Mouse (Mus musculus): ENCODE measurements around the gene Lypla2. TPM values are rescaled to one million over a fixed set of nuclear protein-coding genes. Genes with fewer than 3 reads are reported as not detected.

Gene Lypla2
- 100 to 1,000 TPM; 102 to 110 TPM for total RNA-seq (2023)

DNA sequence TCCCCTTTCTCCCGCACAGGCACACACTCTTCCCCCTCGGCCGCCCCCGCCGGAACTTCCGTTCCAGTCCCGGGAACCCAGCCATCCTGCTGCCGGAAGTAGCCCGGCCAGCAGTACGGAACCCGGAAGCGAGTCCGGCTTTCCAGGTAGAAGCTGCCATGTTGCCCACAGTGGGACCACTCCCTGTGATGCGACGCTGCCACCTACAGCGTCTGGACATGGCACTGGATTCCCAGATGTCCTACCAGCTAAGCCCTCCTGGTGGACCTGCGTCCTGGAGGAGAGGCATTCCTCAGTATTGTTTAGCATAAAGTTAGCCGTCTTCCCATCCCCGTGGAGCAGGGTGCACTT lies at the start of gene Lypla2:
Gene Lypla2 (minus strand): TSS at position 71 of the 351 bp plus-strand sequence.

GRCm38 (mm10) chr4:136021549-136022047 lies 49.2 kb upstream of the Lypla2 start, which contains the start of gene Eloa:
Gene Eloa, minus strand, starts transcription at chr4:136021763.

GRCm38 (mm10) chr4:135986943-135987710 lies 14.7 kb upstream of the Lypla2 start, which contains the start of gene Pithd1:
Gene Pithd1, minus strand, starts transcription at chr4:135987264.

DNA sequence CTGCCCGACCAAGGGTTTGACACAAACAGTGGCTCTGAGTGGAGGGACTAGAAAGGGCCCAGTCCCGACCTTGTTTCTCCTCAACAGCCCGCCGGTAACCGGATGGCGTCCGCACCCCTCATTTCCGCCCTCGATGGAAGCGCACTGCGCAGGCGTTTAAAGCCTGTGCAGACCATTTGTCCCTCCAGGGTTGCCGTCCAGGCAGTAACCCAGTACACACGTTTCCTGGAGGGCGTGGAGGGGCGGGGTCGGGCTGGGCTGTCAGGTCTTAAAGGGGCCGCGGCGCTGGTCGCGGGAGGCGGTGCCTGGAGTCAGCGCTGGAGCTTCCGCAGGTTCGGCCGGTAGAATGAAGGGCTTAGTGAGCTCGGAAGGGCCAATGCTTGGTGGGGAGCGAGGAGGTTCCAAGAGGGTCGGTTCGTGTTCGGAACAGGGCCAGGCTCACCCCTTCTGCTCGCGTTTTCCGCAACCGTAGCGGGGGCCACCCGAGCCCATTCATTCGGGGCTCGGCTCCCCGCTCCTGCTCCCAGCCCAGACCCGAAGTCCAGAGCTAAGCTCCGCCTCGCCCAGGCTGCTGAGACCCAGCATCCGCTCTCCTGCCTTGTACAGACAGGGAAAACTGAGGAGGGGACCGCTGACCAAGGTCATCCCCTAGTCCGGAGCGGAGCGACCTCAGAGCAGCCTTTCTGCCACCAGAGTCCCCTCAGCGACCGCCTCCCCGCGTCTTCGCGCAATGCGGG lies 8.8 kb downstream of the Lypla2 start, which contains the start of gene Gale:
Gene Gale (plus strand): TSS at position 271 of the 737 bp plus-strand sequence.

DNA sequence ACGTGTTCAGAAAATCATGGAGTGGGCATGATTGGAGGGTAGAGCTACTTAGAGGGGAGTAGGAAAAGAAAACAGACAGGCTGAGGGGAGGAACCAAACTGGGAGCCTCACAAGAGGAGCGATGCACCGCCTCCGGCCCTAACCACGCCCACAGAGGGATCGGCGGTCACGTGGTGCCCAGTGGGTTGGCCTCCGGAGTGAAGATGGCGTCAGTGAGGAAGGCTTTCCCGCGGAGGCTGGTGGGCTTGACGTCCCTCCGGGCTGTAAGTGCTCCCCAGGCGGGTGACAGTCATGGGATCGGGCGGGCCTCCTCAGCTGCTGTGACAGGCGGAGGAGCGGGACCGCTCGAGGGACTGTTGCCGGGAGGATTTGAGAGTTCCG lies 26.2 kb downstream of the Lypla2 start, which contains the start of gene Hmgcl:
Gene Hmgcl (plus strand): TSS at position 171 of the 381 bp plus-strand sequence.

GRCm38 (mm10) chr4:135920304-135921241 lies 51.9 kb downstream of the Lypla2 start, which contains the start of gene Fuca1:
Gene Fuca1, plus strand, starts transcription at chr4:135920735.

Other genes with a start within 250 kb of the Lypla2 start
- not detected for gene Il22ra1, start 244.5 kb downstream of the Lypla2 start, total RNA-seq (2023)
- not detected for gene Myom3, start 212.9 kb downstream of the Lypla2 start, total RNA-seq (2023)
- gene Srsf10, start 116.9 kb downstream of the Lypla2 start, total RNA-seq (2023) = 100 to 1,000 TPM; 204 to 220 TPM
- gene Pnrc2, start 98.8 kb downstream of the Lypla2 start, total RNA-seq (2023) = 100 to 1,000 TPM; 146 to 155 TPM
- 100 to 1,000 TPM; 167 to 171 TPM for gene Cnr2, start 77.2 kb downstream of the Lypla2 start, total RNA-seq (2023)
- gene Fuca1, start 51.9 kb downstream of the Lypla2 start, total RNA-seq (2023) = 100 to 1,000 TPM; 196 to 204 TPM
- 10 to 100 TPM; 28.2 to 32.9 TPM for gene Hmgcl, start 26.2 kb downstream of the Lypla2 start, total RNA-seq (2023)
- gene Gale, start 8.9 kb downstream of the Lypla2 start, total RNA-seq (2023) = 1 to 10 TPM; 5.5 to 6.5 TPM
- gene Pithd1, start 14.6 kb upstream of the Lypla2 start, total RNA-seq (2023) = 10 to 100 TPM; 37.9 to 43.9 TPM
- 10 to 100 TPM; 44.2 to 46.9 TPM for gene Eloa, start 49.1 kb upstream of the Lypla2 start, total RNA-seq (2023)
- 100 to 1,000 TPM; 847 to 849 TPM for gene Rpl11, start 80.8 kb upstream of the Lypla2 start, total RNA-seq (2023)
- gene Id3, start 170.9 kb upstream of the Lypla2 start, total RNA-seq (2023) = 10 to 100 TPM; 57.6 to 64.7 TPM
- 10 to 100 TPM; 29.3 to 33.5 TPM for gene E2f2, start 199.8 kb upstream of the Lypla2 start, total RNA-seq (2023)
- gene Asap3, start 233.7 kb upstream of the Lypla2 start, total RNA-seq (2023) = under 1 TPM; 0.49 to 0.80 TPM